Mouse (Mus musculus): ENCODE data around the gene Oxsr1. TPM values are rescaled to one million over a fixed set of nuclear protein-coding genes. Genes with fewer than 3 reads are reported as not detected.

The Oxsr1 gene
- polyA plus RNA-seq, 1 experiment from 2014 or later: 7.9 TPM

- Histone ChIP-seq H3K9me3 (ENCODE audit: control insufficient read depth) (peaks cover 5% of the 10 kb centered on the region; the same call in 1 of the 2 replicates), H3K27me3 (replicated peaks; ENCODE audit: control insufficient read depth, insufficient read depth, low read length) (no peaks in the 10 kb centered on the region), H3K4me2 (replicated peaks; ENCODE audit: low read depth) (no peak overlapping the region), H3K9ac (ENCODE audit: low read depth, low read length) (no peak overlapping the region), H3K4me1 (replicated peaks; ENCODE audit: control insufficient read depth, insufficient read depth, low read length) (no peaks in the 10 kb centered on the region), H3K36me3 (ENCODE audit: control insufficient read depth, insufficient read depth) (no peaks in the 10 kb centered on the region), H3K4me3 (ENCODE audit: low read depth, low read length) (no peak overlapping the region), H3K27ac (ENCODE audit: low read depth, low read length) (no peak overlapping the region)
- WGBS: 75% methylated on average over 8 of the region's 8 CpGs
- ATAC-seq: no peak
- no peak for TF ChIP-seq CTCF (IDR thresholded peaks at IDR 0.05; ENCODE audit: low read depth)
Measured at GRCm38 (mm10) chr9:119212996-119213395, 109.2 kb downstream of the Oxsr1 start.

GRCm38 (mm10) chr9:119208998-119209397, 113.2 kb downstream of the Oxsr1 start, which contains the start of gene Slc22a13:
Gene Slc22a13 (minus strand): TSS chr9:119209098.
- no peak within 1 kb of the TSS for H3K9ac ChIP-seq (ENCODE audit: low read depth, low read length)
- no peaks in the 10 kb centered on the region for H3K36me3 ChIP-seq (ENCODE audit: control insufficient read depth, insufficient read depth)
- no peaks in the 10 kb centered on the region for H3K27me3 ChIP-seq (replicated peaks; ENCODE audit: control insufficient read depth, insufficient read depth, low read length)
- H3K4me1 ChIP-seq (replicated peaks; ENCODE audit: control insufficient read depth, insufficient read depth, low read length): no peaks in the 10 kb centered on the region
- WGBS: 92% methylated on average over 4 of the region's 4 CpGs
- no peak within 1 kb of the TSS for H3K4me3 ChIP-seq (ENCODE audit: low read depth, low read length)
- no peak within 1 kb of the TSS for H3K4me2 ChIP-seq (replicated peaks; ENCODE audit: low read depth)
- no peak within 1 kb of the TSS for H3K27ac ChIP-seq (ENCODE audit: low read depth, low read length)
- no peak for ATAC-seq
- no peak for TF ChIP-seq CTCF (IDR thresholded peaks at IDR 0.05; ENCODE audit: low read depth)
- H3K9me3 ChIP-seq (ENCODE audit: control insufficient read depth): no peaks in the 10 kb centered on the region

- Histone ChIP-seq H3K9me3 (ENCODE audit: control insufficient read depth) (no peaks in the 10 kb centered on the region), H3K4me3 (ENCODE audit: low read depth, low read length) (no peak overlapping the region), H3K36me3 (ENCODE audit: control insufficient read depth, insufficient read depth) (no peaks in the 10 kb centered on the region), H3K9ac (ENCODE audit: low read depth, low read length) (no peak overlapping the region), H3K4me1 (replicated peaks; ENCODE audit: control insufficient read depth, insufficient read depth, low read length) (no peaks in the 10 kb centered on the region), H3K27ac (ENCODE audit: low read depth, low read length) (no peak overlapping the region), H3K4me2 (replicated peaks; ENCODE audit: low read depth) (no peak overlapping the region), H3K27me3 (replicated peaks; ENCODE audit: control insufficient read depth, insufficient read depth, low read length) (no peaks in the 10 kb centered on the region)
- ATAC-seq: no peak
- 45% methylated on average over 4 of the region's 4 CpGs for WGBS
- no peak for TF ChIP-seq CTCF (IDR thresholded peaks at IDR 0.05; ENCODE audit: low read depth)
Measured at GRCm38 (mm10) chr9:119207113-119207512, 115.1 kb downstream of the Oxsr1 start.

- no peaks in the 10 kb centered on the region for H3K36me3 ChIP-seq (ENCODE audit: control insufficient read depth, insufficient read depth)
- H3K27ac ChIP-seq (ENCODE audit: low read depth, low read length): no peak overlapping the region
Measured at GRCm38 (mm10) chr9:119206666-119207065, 115.6 kb downstream of the Oxsr1 start.

GRCm38 (mm10) chr9:119205756-119206155, 116.5 kb downstream of the Oxsr1 start:
- Histone ChIP-seq H3K4me1 (replicated peaks; ENCODE audit: control insufficient read depth, insufficient read depth, low read length) (no peaks in the 10 kb centered on the region), H3K27me3 (replicated peaks; ENCODE audit: control insufficient read depth, insufficient read depth, low read length) (no peaks in the 10 kb centered on the region), H3K9ac (ENCODE audit: low read depth, low read length) (no peak overlapping the region), H3K27ac (ENCODE audit: low read depth, low read length) (no peak overlapping the region), H3K36me3 (ENCODE audit: control insufficient read depth, insufficient read depth) (no peaks in the 10 kb centered on the region), H3K4me2 (replicated peaks; ENCODE audit: low read depth) (no peak overlapping the region), H3K9me3 (ENCODE audit: control insufficient read depth) (no peaks in the 10 kb centered on the region), H3K4me3 (ENCODE audit: low read depth, low read length) (no peak overlapping the region)
- ATAC-seq: no peak
- WGBS: 90% methylated on average over 5 of the region's 5 CpGs
- no peak for TF ChIP-seq CTCF (IDR thresholded peaks at IDR 0.05; ENCODE audit: low read depth)

More at GRCm38 (mm10) chr9:119206666-119207065, 115.6 kb downstream of the Oxsr1 start:
- H3K4me3 ChIP-seq (ENCODE audit: low read depth, low read length): no peak overlapping the region
- TF ChIP-seq CTCF (IDR thresholded peaks at IDR 0.05; ENCODE audit: low read depth): no peak
- no peaks in the 10 kb centered on the region for H3K9me3 ChIP-seq (ENCODE audit: control insufficient read depth)
- H3K4me2 ChIP-seq (replicated peaks; ENCODE audit: low read depth): no peak overlapping the region
- no peaks in the 10 kb centered on the region for H3K27me3 ChIP-seq (replicated peaks; ENCODE audit: control insufficient read depth, insufficient read depth, low read length)
- WGBS: 62% methylated on average over 2 of the region's 2 CpGs
- no peaks in the 10 kb centered on the region for H3K4me1 ChIP-seq (replicated peaks; ENCODE audit: control insufficient read depth, insufficient read depth, low read length)
- no peak for ATAC-seq
- no peak overlapping the region for H3K9ac ChIP-seq (ENCODE audit: low read depth, low read length)

- Histone ChIP-seq H3K9ac (ENCODE audit: low read depth, low read length) (no peak overlapping the region), H3K36me3 (ENCODE audit: control insufficient read depth, insufficient read depth) (no peaks in the 10 kb centered on the region), H3K4me3 (ENCODE audit: low read depth, low read length) (no peak overlapping the region), H3K27me3 (replicated peaks; ENCODE audit: control insufficient read depth, insufficient read depth, low read length) (no peaks in the 10 kb centered on the region), H3K9me3 (ENCODE audit: control insufficient read depth) (no peaks in the 10 kb centered on the region), H3K4me2 (replicated peaks; ENCODE audit: low read depth) (no peak overlapping the region), H3K4me1 (replicated peaks; ENCODE audit: control insufficient read depth, insufficient read depth, low read length) (no peaks in the 10 kb centered on the region), H3K27ac (ENCODE audit: low read depth, low read length) (no peak overlapping the region)
- TF ChIP-seq CTCF (IDR thresholded peaks at IDR 0.05; ENCODE audit: low read depth): no peak
- WGBS: 96% methylated on average over 9 of the region's 9 CpGs
- ATAC-seq: no peak
Measured at GRCm38 (mm10) chr9:119203617-119204016, 118.6 kb downstream of the Oxsr1 start.

- H3K9ac ChIP-seq (ENCODE audit: low read depth, low read length): no peak overlapping the region
- no peaks in the 10 kb centered on the region for H3K9me3 ChIP-seq (ENCODE audit: control insufficient read depth)
- H3K4me1 ChIP-seq (replicated peaks; ENCODE audit: control insufficient read depth, insufficient read depth, low read length): no peaks in the 10 kb centered on the region
- TF ChIP-seq CTCF (IDR thresholded peaks at IDR 0.05; ENCODE audit: low read depth): no peak
- 80% methylated on average over 5 of the region's 5 CpGs for WGBS
- no peak overlapping the region for H3K27ac ChIP-seq (ENCODE audit: low read depth, low read length)
- ATAC-seq: no peak
- H3K4me3 ChIP-seq (ENCODE audit: low read depth, low read length): no peak overlapping the region
- no peaks in the 10 kb centered on the region for H3K36me3 ChIP-seq (ENCODE audit: control insufficient read depth, insufficient read depth)
- no peaks in the 10 kb centered on the region for H3K27me3 ChIP-seq (replicated peaks; ENCODE audit: control insufficient read depth, insufficient read depth, low read length)
- H3K4me2 ChIP-seq (replicated peaks; ENCODE audit: low read depth): no peak overlapping the region
Measured at GRCm38 (mm10) chr9:119201653-119202052, 120.6 kb downstream of the Oxsr1 start.
